ENCODE assay signal across 8 mouse cellular contexts in genomic region chr5:114978888-114979249, GRCm38 (mm10). TPM values are rescaled to one million over a fixed set of nuclear protein-coding genes. Genes with fewer than 3 reads are reported as not detected.
DNase-seq lines count a peak whose midpoint lies in the region; ATAC-seq and TF ChIP-seq lines count a peak whose summit lies in the region.

No protein-coding gene starts in this region.

- H3K4me2 ChIP-seq in lung, embryonic 15.5 days = peak overlapping the region; percentile 74
- H3K4me2 ChIP-seq in forebrain, embryonic 13.5 days = peak overlapping the region; percentile 78
- peak overlapping the region; percentile 72 for H3K4me2 ChIP-seq in midbrain, embryonic 16.5 days (ENCODE audit: low read length)

- no peaks in the 10 kb centered on the region for H3K36me3 ChIP-seq in lung, embryonic 15.5 days
- no peaks in the 10 kb centered on the region for H3K36me3 ChIP-seq in forebrain, embryonic 13.5 days (ENCODE audit: poor library complexity, severe bottlenecking)
- no peaks in the 10 kb centered on the region for H3K36me3 ChIP-seq in midbrain, embryonic 16.5 days (ENCODE audit: control insufficient read depth, insufficient read depth, low read length)

- intact Hi-C loops in gastrocnemius, postnatal 14 days (cut with DNase I; ENCODE audit: low total_unique reads) = no loop called here

- DNase-seq in lung, adult 18-20 months = no peak
- peak; percentile 35 to 43 for DNase-seq in kidney, postnatal 36 days
- no peak for DNase-seq in gastrocnemius, postnatal 25 days
- no peak for DNase-seq in gastrocnemius, postnatal 14 days

- no peaks in the 10 kb centered on the region for H3K27me3 ChIP-seq in lung, embryonic 15.5 days
- H3K27me3 ChIP-seq in forebrain, embryonic 13.5 days = no peaks in the 10 kb centered on the region; the same call in 1 of the 2 replicates
- H3K27me3 ChIP-seq in midbrain, embryonic 16.5 days (ENCODE audit: control insufficient read depth, insufficient read depth, low read depth, low read length) = 0 out of 2 replicates have a peak, but pooled peaks cover 2% of the 10 kb centered on the region

- H3K9ac ChIP-seq in lung, embryonic 15.5 days = no peak overlapping the region
- no peak overlapping the region for H3K9ac ChIP-seq in forebrain, embryonic 13.5 days
- H3K9ac ChIP-seq in midbrain, embryonic 16.5 days (ENCODE audit: low read depth, low read length) = no peak overlapping the region

- no peak; the same call in 1 of the 2 replicates for TF ChIP-seq CTCF in bone marrow macrophage, adult 2 months (IDR thresholded peaks at IDR 0.05; ENCODE audit: low read depth, low read length)

- no peaks in the 10 kb centered on the region for H3K9me3 ChIP-seq in lung, embryonic 15.5 days
- H3K9me3 ChIP-seq in forebrain, embryonic 13.5 days (replicated peaks) = no peaks in the 10 kb centered on the region
- no peaks in the 10 kb centered on the region for H3K9me3 ChIP-seq in midbrain, embryonic 16.5 days (replicated peaks; ENCODE audit: control insufficient read depth, low read length, poor library complexity, severe bottlenecking)

- WGBS in lung, embryonic 15.5 days = 3% methylated on average over 6 of the region's 6 CpGs
- 2% methylated on average over 6 of the region's 6 CpGs for WGBS in forebrain, embryonic 13.5 days
- 4% methylated on average over 6 of the region's 6 CpGs for WGBS in midbrain, embryonic 16.5 days

- H3K4me3 ChIP-seq in lung, embryonic 15.5 days = peak overlapping the region; percentile 39
- H3K4me3 ChIP-seq in bone marrow macrophage, adult 2 months (ENCODE audit: insufficient read depth, low read length) = peak overlapping the region; percentile 53
- H3K4me3 ChIP-seq in forebrain, embryonic 13.5 days = peak overlapping the region; percentile 40
- H3K4me3 ChIP-seq in midbrain, embryonic 16.5 days (ENCODE audit: low read depth, low read length) = peak overlapping the region; percentile 27; the same call in 1 of the 2 replicates

- no peak for TF ChIP-seq POLR2A in bone marrow macrophage, adult 2 months (IDR thresholded peaks at IDR 0.05; ENCODE audit: borderline replicate concordance, low read depth, low read length)

- H3K4me1 ChIP-seq in lung, embryonic 15.5 days = peaks cover 16% of the 10 kb centered on the region
- H3K4me1 ChIP-seq in bone marrow macrophage, adult 2 months (ENCODE audit: control insufficient read depth, insufficient read depth, low read length) = no peaks in the 10 kb centered on the region
- H3K4me1 ChIP-seq in forebrain, embryonic 13.5 days = peaks cover 15% of the 10 kb centered on the region
- H3K4me1 ChIP-seq in midbrain, embryonic 16.5 days (ENCODE audit: control insufficient read depth, insufficient read depth, low read length) = peaks cover 4% of the 10 kb centered on the region; the same call in 1 of the 2 replicates

- no peak for ATAC-seq in lung, embryonic 15.5 days (ENCODE audit: borderline replicate concordance, extremely low read depth, low FRiP score, low TSS enrichment)
- no peak for ATAC-seq in forebrain, embryonic 13.5 days
- peak; percentile 28; the same call in 1 of the 2 replicates for ATAC-seq in midbrain, embryonic 16.5 days

- H3K27ac ChIP-seq in lung, embryonic 15.5 days = no peak overlapping the region
- H3K27ac ChIP-seq in bone marrow macrophage, adult 2 months (ENCODE audit: insufficient read depth, low read depth, low read length) = no peak overlapping the region
- no peak overlapping the region for H3K27ac ChIP-seq in forebrain, embryonic 13.5 days
- no peak overlapping the region for H3K27ac ChIP-seq in midbrain, embryonic 16.5 days (ENCODE audit: low read length)

RNA-seq across cellular contexts. Expression of gene Hnf1a, which starts 8.0 kb away (rescaled TPM):
- 0.15 TPM in 1 of 2 replicates, not detected in the other for polyA plus RNA-seq in lung, embryonic 15.5 days (2015; fragmentation: Nextera tagmentation; extraction: Ambion mirVana)
- polyA plus RNA-seq in bone marrow macrophage, adult 2 months (2012; ENCODE audit: insufficient read depth, insufficient read length, missing spikeins) = not detected in 2 replicates
- 0.05 and 0.06 TPM in 2 replicates for polyA plus RNA-seq in forebrain, embryonic 13.5 days (2015; fragmentation: Nextera tagmentation; extraction: Ambion mirVana)
- 0.05 TPM in 1 of 2 replicates, not detected in the other for polyA plus RNA-seq in midbrain, embryonic 16.5 days (2015; fragmentation: Nextera tagmentation; extraction: Ambion mirVana)
- total RNA-seq in gastrocnemius, postnatal 25 days (2021) = not detected
- total RNA-seq in gastrocnemius, postnatal 14 days (2021) = not detected

RNA-seq across cellular contexts. Expression of gene Sppl3, which starts 32.1 kb away (rescaled TPM):
- 19.0 and 25.2 TPM in 2 replicates for polyA plus RNA-seq in lung, embryonic 15.5 days (2015; fragmentation: Nextera tagmentation; extraction: Ambion mirVana)
- polyA plus RNA-seq in bone marrow macrophage, adult 2 months (2012; ENCODE audit: insufficient read depth, insufficient read length, missing spikeins) = 60.1 and 65.2 TPM in 2 replicates
- polyA plus RNA-seq in forebrain, embryonic 13.5 days (2015; fragmentation: Nextera tagmentation; extraction: Ambion mirVana) = 16.0 and 16.4 TPM in 2 replicates
- polyA plus RNA-seq in midbrain, embryonic 16.5 days (2015; fragmentation: Nextera tagmentation; extraction: Ambion mirVana) = 18.2 and 18.4 TPM in 2 replicates
- total RNA-seq in gastrocnemius, postnatal 25 days (2021) = 10 to 100 TPM; 19.6 to 20.3 TPM
- total RNA-seq in gastrocnemius, postnatal 14 days (2021) = 10 to 100 TPM; 24.5 to 28.6 TPM

RNA-seq across cellular contexts. Expression of gene 2210016L21Rik, which starts 36.9 kb away (rescaled TPM):
- polyA plus RNA-seq in lung, embryonic 15.5 days (2015; fragmentation: Nextera tagmentation; extraction: Ambion mirVana) = 47.1 and 49.3 TPM in 2 replicates
- 24.1 and 30.3 TPM in 2 replicates for polyA plus RNA-seq in bone marrow macrophage, adult 2 months (2012; ENCODE audit: insufficient read depth, insufficient read length, missing spikeins)
- polyA plus RNA-seq in forebrain, embryonic 13.5 days (2015; fragmentation: Nextera tagmentation; extraction: Ambion mirVana) = 77.5 and 85.3 TPM in 2 replicates
- 117 and 132 TPM in 2 replicates for polyA plus RNA-seq in midbrain, embryonic 16.5 days (2015; fragmentation: Nextera tagmentation; extraction: Ambion mirVana)
- total RNA-seq in gastrocnemius, postnatal 25 days (2021) = 10 to 100 TPM; 25.3 to 26.9 TPM
- total RNA-seq in gastrocnemius, postnatal 14 days (2021) = 10 to 100 TPM; 26.3 to 30.7 TPM

RNA-seq across cellular contexts. Expression of gene Oasl1, which starts 55.8 kb away (rescaled TPM):
- 0.70 and 1.2 TPM in 2 replicates for polyA plus RNA-seq in lung, embryonic 15.5 days (2015; fragmentation: Nextera tagmentation; extraction: Ambion mirVana)
- polyA plus RNA-seq in bone marrow macrophage, adult 2 months (2012; ENCODE audit: insufficient read depth, insufficient read length, missing spikeins) = 13.1 and 14.6 TPM in 2 replicates
- polyA plus RNA-seq in forebrain, embryonic 13.5 days (2015; fragmentation: Nextera tagmentation; extraction: Ambion mirVana) = 0.15 and 0.28 TPM in 2 replicates
- polyA plus RNA-seq in midbrain, embryonic 16.5 days (2015; fragmentation: Nextera tagmentation; extraction: Ambion mirVana) = 0.40 TPM in 1 of 2 replicates, not detected in the other
- total RNA-seq in gastrocnemius, postnatal 25 days (2021) = under 1 TPM; 0.38 to 0.51 TPM
- total RNA-seq in gastrocnemius, postnatal 14 days (2021) = not detected

Comparison
In these comparisons a context has a peak if more than half of its experiments do, and no peak if none do; other contexts are left out.
1. DNase-seq: peak in kidney, postnatal 36 days (2 of 2); none in lung, adult 18-20 months (0 of 2), gastrocnemius, postnatal 25 days (single experiment) and gastrocnemius, postnatal 14 days (single experiment).
2. Peak in every context shown above with its lines, with median percentiles within 50 percentile points of each other: H3K4me2 ChIP-seq and H3K4me3 ChIP-seq.